Comparison of ENCODE assay signal across 28 mouse cellular contexts in the genomic region with DNA sequence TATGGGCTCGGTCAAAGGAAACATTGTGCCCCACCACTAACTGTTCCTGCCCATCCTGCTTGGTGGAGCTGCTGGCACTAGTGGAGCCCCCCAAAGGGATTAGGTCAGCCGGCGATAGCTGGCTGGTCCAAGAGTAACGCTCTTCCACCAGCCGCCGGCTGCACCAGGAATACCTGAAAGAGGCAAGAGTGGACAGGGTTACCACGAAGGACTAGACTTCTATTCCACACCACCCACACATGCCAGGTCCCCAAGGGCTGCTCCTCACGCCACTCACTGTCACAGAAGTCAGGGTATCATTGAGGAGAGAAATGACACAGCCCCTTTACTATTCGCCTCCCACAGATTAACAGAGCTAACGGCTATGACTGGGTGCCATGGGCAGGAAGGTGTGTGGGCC.
"Had no signal": no experiment of that assay in that cellular context is flagged by ENCODE, and none has a peak within 500 bp of the region (broad histone marks: within the 10 kb centered on the region; RNA-seq: fewer than 3 reads in every experiment).

No protein-coding gene starts in this region.

- DNase-seq: cerebellum, adult 2 months; cerebellum, adult 8-10 months; cerebellum, adult 9-10 months; cerebellum, adult 9-11 months; cerebellum, postnatal 10 days; cerebellum, postnatal 14 days; cerebellum, postnatal 25 days; cerebellum, postnatal 36 days; embryo, embryonic 11 days; forebrain, postnatal 0 days; gastrocnemius, adult 2 months; gastrocnemius, postnatal 10 days; gastrocnemius, postnatal 14 days; gastrocnemius, postnatal 25 days; gastrocnemius, postnatal 36 days; heart, adult 18-20 months; heart, adult 2 months had no signal

- H3K9ac ChIP-seq: embryonic facial prominence, embryonic 12.5 days; embryonic facial prominence, embryonic 15.5 days; forebrain, embryonic 12.5 days; forebrain, embryonic 13.5 days; forebrain, embryonic 15.5 days; forebrain, postnatal 0 days had no signal

- H3K27ac ChIP-seq: embryonic facial prominence, embryonic 10.5 days; embryonic facial prominence, embryonic 12.5 days; embryonic facial prominence, embryonic 13.5 days; embryonic facial prominence, embryonic 15.5 days; forebrain, embryonic 10.5 days; forebrain, embryonic 12.5 days; forebrain, embryonic 13.5 days; forebrain, embryonic 15.5 days; gastrocnemius, adult 2 months; heart, adult 2 months had no signal

- H3K4me3 ChIP-seq: embryonic facial prominence, embryonic 10.5 days; embryonic facial prominence, embryonic 12.5 days; embryonic facial prominence, embryonic 13.5 days; embryonic facial prominence, embryonic 15.5 days; erythroblast, embryonic 14.5 days; forebrain, embryonic 10.5 days; forebrain, embryonic 12.5 days; forebrain, embryonic 13.5 days; forebrain, embryonic 15.5 days; gastrocnemius, adult 2 months; heart, adult 2 months had no signal

- ATAC-seq: forebrain, embryonic 13.5 days; forebrain, embryonic 14.5 days; forebrain, embryonic 15.5 days; forebrain, embryonic 16.5 days; forebrain, postnatal 0 days had no signal

- H3K9me3 ChIP-seq: embryonic facial prominence, embryonic 10.5 days; embryonic facial prominence, embryonic 12.5 days; embryonic facial prominence, embryonic 13.5 days; embryonic facial prominence, embryonic 15.5 days; forebrain, embryonic 10.5 days; forebrain, embryonic 12.5 days; forebrain, embryonic 13.5 days; forebrain, embryonic 15.5 days had no signal

- H3K27me3 ChIP-seq: embryonic facial prominence, embryonic 15.5 days; forebrain, embryonic 13.5 days; forebrain, embryonic 15.5 days had no signal

- H3K4me2 ChIP-seq: embryonic facial prominence, embryonic 12.5 days; embryonic facial prominence, embryonic 13.5 days; embryonic facial prominence, embryonic 15.5 days; forebrain, embryonic 12.5 days; forebrain, embryonic 13.5 days; forebrain, embryonic 15.5 days had no signal
